Comparison of ENCODE assay signal across 8 mouse cellular contexts in genomic region chr11:88251972-88252766, GRCm38 (mm10). TPM values are rescaled to one million over a fixed set of nuclear protein-coding genes. Genes with fewer than 3 reads are reported as not detected.
DNase-seq lines count a peak whose midpoint lies in the region; ATAC-seq lines count a peak whose summit lies in the region.

No protein-coding gene starts in this region.

- 0 out of 2 replicates have a peak overlapping the region, but pooled peaks have one; percentile 6 for H3K4me2 ChIP-seq in forebrain, embryonic 11.5 days (ENCODE audit: low read depth, low read length, severe bottlenecking)
- peak overlapping the region; percentile 58 for H3K4me2 ChIP-seq in heart, embryonic 15.5 days
- H3K4me2 ChIP-seq in liver, embryonic 12.5 days = peak overlapping the region; percentile 7; the same call in 1 of the 2 replicates

- WGBS in forebrain, embryonic 11.5 days = 12% methylated on average over 22 of the region's 22 CpGs
- 14% methylated on average over 22 of the region's 22 CpGs for WGBS in heart, embryonic 15.5 days
- 17% methylated on average over 22 of the region's 22 CpGs for WGBS in liver, embryonic 12.5 days (ENCODE audit: insufficient replicate concordance)

- peak; percentile 87 for ATAC-seq in forebrain, embryonic 11.5 days (replicated peaks; ENCODE audit: low FRiP score)
- peak; percentile 71 for ATAC-seq in heart, embryonic 15.5 days (replicated peaks; ENCODE audit: insufficient number of reproducible peaks, insufficient read depth, low FRiP score, low read depth)
- peak; percentile 46; the same call in 1 of the 2 replicates for ATAC-seq in liver, embryonic 12.5 days

- no peaks in the 10 kb centered on the region for H3K27me3 ChIP-seq in forebrain, embryonic 11.5 days (ENCODE audit: control insufficient read depth, insufficient read depth, low read length)
- H3K27me3 ChIP-seq in heart, embryonic 15.5 days = no peaks in the 10 kb centered on the region
- H3K27me3 ChIP-seq in liver, embryonic 12.5 days (replicated peaks) = peaks cover 25% of the 10 kb centered on the region
- H3K27me3 ChIP-seq in splenic B cell, adult 2 months (ENCODE audit: control insufficient read depth, insufficient read depth, low read length, poor library complexity, severe bottlenecking) = no peaks in the 10 kb centered on the region

- peak; percentile 63 for DNase-seq in CD4-positive helper T cell, adult 2 months (ENCODE audit: low read depth, low spot score)
- DNase-seq in brain, embryonic 18.5 days (ENCODE audit: low read depth, low spot score) = peak; percentile 58
- peak; percentile 94 for DNase-seq in forebrain, embryonic 11.5 days (ENCODE audit: low spot score)
- peak; percentile 86 for DNase-seq in kidney, postnatal 14 days
- peak; percentile 55 to 78 for DNase-seq in natural killer cell, adult 2 months (ENCODE audit: low spot score in 2 of 2)
- DNase-seq in splenic B cell, adult 2 months (ENCODE audit: low read depth, low spot score) = peak; percentile 81

- peak overlapping the region; percentile 5; the same call in 1 of the 2 replicates for H3K4me3 ChIP-seq in forebrain, embryonic 11.5 days (ENCODE audit: low read depth, low read length)
- peak overlapping the region; percentile 24 for H3K4me3 ChIP-seq in heart, embryonic 15.5 days
- H3K4me3 ChIP-seq in liver, embryonic 12.5 days = no peak overlapping the region

- H3K27ac ChIP-seq in forebrain, embryonic 11.5 days (ENCODE audit: low read depth, low read length) = peak overlapping the region; percentile 57
- H3K27ac ChIP-seq in heart, embryonic 15.5 days = peak overlapping the region; percentile 71
- H3K27ac ChIP-seq in liver, embryonic 12.5 days = 0 out of 2 replicates have a peak overlapping the region, but pooled peaks have one; percentile 28

- no peaks in the 10 kb centered on the region for H3K9me3 ChIP-seq in forebrain, embryonic 11.5 days (ENCODE audit: control insufficient read depth, low read length)
- no peaks in the 10 kb centered on the region for H3K9me3 ChIP-seq in heart, embryonic 15.5 days (replicated peaks)
- H3K9me3 ChIP-seq in liver, embryonic 12.5 days (replicated peaks) = no peaks in the 10 kb centered on the region

- H3K4me1 ChIP-seq in forebrain, embryonic 11.5 days (replicated peaks; ENCODE audit: control insufficient read depth, insufficient read depth, low read length) = peaks cover 20% of the 10 kb centered on the region
- peaks cover 43% of the 10 kb centered on the region for H3K4me1 ChIP-seq in heart, embryonic 15.5 days (replicated peaks)
- H3K4me1 ChIP-seq in liver, embryonic 12.5 days = peaks cover 15% of the 10 kb centered on the region

- no peaks in the 10 kb centered on the region for H3K36me3 ChIP-seq in forebrain, embryonic 11.5 days (ENCODE audit: control insufficient read depth, insufficient read depth, low read length)
- no peaks in the 10 kb centered on the region for H3K36me3 ChIP-seq in heart, embryonic 15.5 days
- H3K36me3 ChIP-seq in liver, embryonic 12.5 days = no peaks in the 10 kb centered on the region
- H3K36me3 ChIP-seq in splenic B cell, adult 2 months (ENCODE audit: control insufficient read depth, insufficient read depth, low read length, poor library complexity, severe bottlenecking) = no peaks in the 10 kb centered on the region

- H3K9ac ChIP-seq in forebrain, embryonic 11.5 days (ENCODE audit: low read length) = no peak overlapping the region; the same call in 1 of the 2 replicates
- H3K9ac ChIP-seq in heart, embryonic 15.5 days = no peak overlapping the region
- no peak overlapping the region for H3K9ac ChIP-seq in liver, embryonic 12.5 days

RNA-seq across cellular contexts. Expression of gene Ccdc182, which starts 41.7 kb away (rescaled TPM):
- 0.23 and 0.94 TPM in 2 replicates for polyA plus RNA-seq in forebrain, embryonic 11.5 days (2014; fragmentation: Nextera tagmentation; extraction: Ambion mirVana)
- polyA plus RNA-seq in heart, embryonic 15.5 days (2015; fragmentation: Nextera tagmentation; extraction: Ambion mirVana) = not detected in 2 replicates
- polyA plus RNA-seq in liver, embryonic 12.5 days (2016; fragmentation: Nextera tagmentation; extraction: Ambion mirVana) = 0.10 and 0.14 TPM in 2 replicates

RNA-seq across cellular contexts. Expression of gene Mrps23, which starts 48.0 kb away (rescaled TPM):
- 70.8 and 71.7 TPM in 2 replicates for polyA plus RNA-seq in forebrain, embryonic 11.5 days (2014; fragmentation: Nextera tagmentation; extraction: Ambion mirVana)
- polyA plus RNA-seq in heart, embryonic 15.5 days (2015; fragmentation: Nextera tagmentation; extraction: Ambion mirVana) = 80.7 and 93.9 TPM in 2 replicates
- polyA plus RNA-seq in liver, embryonic 12.5 days (2016; fragmentation: Nextera tagmentation; extraction: Ambion mirVana) = 47.0 and 47.6 TPM in 2 replicates

Comparison
In these comparisons a context has a peak if more than half of its experiments do, and no peak if none do; other contexts are left out.
1. H3K4me2 ChIP-seq: peak in every context shown above with its lines; median percentile 58 in heart, embryonic 15.5 days; 7 in liver, embryonic 12.5 days; 6 in forebrain, embryonic 11.5 days.